Mouse (Mus musculus): ENCODE data around the gene H2al1j.
A peak's percentile ranks its signal among the peaks of the same experiment; 100 is the strongest.
"Not testable (repeated sequence)": the region's sequence is repeated elsewhere in the genome, so short reads cannot be mapped to it uniquely, and the experiment has no call there.

Gene H2al1j

GRCm38 (mm10) chrX:11327522-11327921 is at the start of gene H2al1j:
Gene H2al1j (plus strand): TSS chrX:11327822.
- DNase-seq (ENCODE audit: low spot score in 2 of 2), result not testable (repeated sequence)

GRCm38 (mm10) chrX:11280741-11281140 is 46.9 kb upstream of the H2al1j start:
- DNase-seq (ENCODE audit: low spot score in 2 of 2), result no peak

- no peak for DNase-seq (ENCODE audit: low spot score in 2 of 2)
These were observed 39.2 kb upstream of the H2al1j start for GRCm38 (mm10) chrX:11288306-11288882.

GRCm38 (mm10) chrX:11289244-11289643 is 38.4 kb upstream of the H2al1j start:
- DNase-seq (ENCODE audit: low spot score in 2 of 2), result no peak

GRCm38 (mm10) chrX:11298957-11299356 is 28.7 kb upstream of the H2al1j start, which contains the start of gene H2al1a:
Gene H2al1a (plus strand): TSS chrX:11299257.
- DNase-seq (ENCODE audit: low spot score in 2 of 2), result not testable (repeated sequence)

DNA sequence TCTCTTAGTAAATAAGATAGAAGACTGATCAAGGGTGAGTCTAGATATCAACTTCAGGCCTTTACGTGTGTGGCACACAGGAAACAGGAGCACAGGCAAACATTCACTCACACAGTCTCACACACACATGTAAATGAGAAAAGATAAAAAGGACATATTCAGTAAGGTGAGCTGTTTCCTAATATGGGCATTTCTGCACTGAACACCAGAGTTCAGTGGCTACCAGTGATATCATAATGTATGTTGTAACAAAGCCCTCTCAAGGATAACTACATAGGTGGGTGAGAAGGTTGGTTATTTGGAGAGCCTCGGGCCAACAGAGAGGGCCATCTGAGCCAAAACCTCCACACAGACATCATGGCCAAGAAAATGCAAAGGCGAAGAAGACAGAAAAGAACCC is 25.5 kb upstream of the H2al1j start, which contains the start of gene H2al1b:
H2al1b (plus strand) TSS at position 301 of the 400 bp plus-strand sequence.
- DNase-seq (ENCODE audit: low spot score in 2 of 2), result not testable (repeated sequence)

GRCm38 (mm10) chrX:11305355-11305754 is 22.3 kb upstream of the H2al1j start, which contains the start of gene H2al1c:
Gene H2al1c (plus strand): TSS chrX:11305655.
- not testable (repeated sequence) for DNase-seq (ENCODE audit: low spot score in 2 of 2)

DNA sequence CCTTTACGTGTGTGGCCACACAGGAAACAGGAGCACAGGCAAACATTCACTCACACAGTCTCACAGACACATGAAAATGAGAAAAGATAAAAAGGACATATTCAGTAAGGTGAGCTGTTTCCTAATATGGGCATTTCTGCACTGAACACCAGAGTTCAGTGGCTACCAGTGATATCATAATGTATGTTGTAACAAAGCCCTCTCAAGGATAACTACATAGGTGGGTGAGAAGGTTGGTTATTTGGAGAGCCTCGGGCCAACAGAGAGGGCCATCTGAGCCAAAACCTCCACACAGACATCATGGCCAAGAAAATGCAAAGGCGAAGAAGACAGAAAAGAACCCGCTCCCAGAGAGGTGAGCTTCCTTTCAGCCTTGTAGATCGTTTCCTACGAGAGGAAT is 19.1 kb upstream of the H2al1j start, which contains the start of gene H2al1d:
H2al1d (plus strand) TSS at position 301 of the 400 bp plus-strand sequence.
- not testable (repeated sequence) for DNase-seq (ENCODE audit: low spot score in 2 of 2)

- not testable (repeated sequence) for DNase-seq (ENCODE audit: low spot score in 2 of 2)
These were observed 16.0 kb upstream of the H2al1j start, which contains the start of gene H2al1e for GRCm38 (mm10) chrX:11311634-11312033. Gene H2al1e (plus strand): TSS chrX:11311934.

GRCm38 (mm10) chrX:11314858-11315257 is 12.8 kb upstream of the H2al1j start, which contains the start of gene H2al1f:
Gene H2al1f (plus strand): TSS chrX:11315158.
- DNase-seq (ENCODE audit: low spot score in 2 of 2), result not testable (repeated sequence)

DNA sequence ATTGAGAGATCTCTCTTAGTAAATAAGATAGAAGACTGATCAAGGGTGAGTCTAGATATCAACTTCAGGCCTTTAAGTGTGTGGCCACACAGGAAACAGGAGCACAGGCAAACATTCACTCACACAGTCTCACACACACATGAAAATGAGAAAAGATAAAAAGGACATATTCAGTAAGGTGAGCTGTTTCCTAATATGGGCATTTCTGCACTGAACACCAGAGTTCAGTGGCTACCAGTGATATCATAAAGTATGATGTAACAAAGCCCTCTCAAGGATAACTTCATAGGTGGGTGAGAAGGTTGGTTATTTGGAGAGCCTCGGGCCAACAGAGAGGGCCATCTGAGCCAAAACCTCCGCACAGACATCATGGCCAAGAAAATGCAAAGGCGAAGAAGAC is 9.7 kb upstream of the H2al1j start, which contains the start of gene H2al1g:
H2al1g (plus strand) TSS at position 301 of the 400 bp plus-strand sequence.
- not testable (repeated sequence) for DNase-seq (ENCODE audit: low spot score in 2 of 2)

GRCm38 (mm10) chrX:11321192-11321591 is 6.4 kb upstream of the H2al1j start, which contains the start of gene H2al1h:
Gene H2al1h (plus strand): TSS chrX:11321492.
- DNase-seq (ENCODE audit: low spot score in 2 of 2), result not testable (repeated sequence)

DNA sequence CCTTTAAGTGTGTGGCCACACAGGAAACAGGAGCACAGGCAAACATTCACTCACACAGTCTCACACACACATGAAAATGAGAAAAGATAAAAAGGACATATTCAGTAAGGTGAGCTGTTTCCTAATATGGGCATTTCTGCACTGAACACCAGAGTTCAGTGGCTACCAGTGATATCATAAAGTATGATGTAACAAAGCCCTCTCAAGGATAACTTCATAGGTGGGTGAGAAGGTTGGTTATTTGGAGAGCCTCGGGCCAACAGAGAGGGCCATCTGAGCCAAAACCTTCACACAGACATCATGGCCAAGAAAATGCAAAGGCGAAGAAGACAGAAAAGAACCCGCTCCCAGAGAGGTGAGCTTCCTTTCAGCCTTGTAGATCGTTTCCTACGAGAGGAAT is 3.3 kb upstream of the H2al1j start, which contains the start of gene H2al1i:
H2al1i (plus strand) TSS at position 301 of the 400 bp plus-strand sequence.
- not testable (repeated sequence) for DNase-seq (ENCODE audit: low spot score in 2 of 2)

DNA sequence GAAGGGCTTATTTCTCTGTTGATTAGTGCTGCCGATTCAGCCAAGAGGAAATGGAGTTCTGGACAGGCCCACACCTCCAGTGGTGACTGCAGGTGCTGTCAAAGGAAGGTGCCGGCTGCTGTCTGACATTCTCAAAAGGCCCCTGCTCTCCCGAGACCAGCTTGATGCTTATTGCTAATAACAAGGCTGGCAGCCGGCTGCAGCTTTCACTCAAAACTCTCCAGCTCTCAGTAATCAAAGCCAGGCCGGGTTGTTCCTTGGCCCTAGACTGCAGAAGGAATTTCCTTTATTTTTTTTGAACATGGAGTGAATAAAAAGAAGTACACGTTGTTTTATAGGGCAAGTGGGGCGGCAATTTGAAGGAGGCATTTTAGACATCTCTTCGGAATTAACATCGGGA is 18.1 kb downstream of the H2al1j start:
- DNase-seq (ENCODE audit: low spot score in 2 of 2), result peak in 1 of 2 experiments; percentile 3

- DNase-seq (ENCODE audit: low spot score in 2 of 2), result no peak
These were observed 19.1 kb downstream of the H2al1j start for GRCm38 (mm10) chrX:11346756-11347155.

DNA sequence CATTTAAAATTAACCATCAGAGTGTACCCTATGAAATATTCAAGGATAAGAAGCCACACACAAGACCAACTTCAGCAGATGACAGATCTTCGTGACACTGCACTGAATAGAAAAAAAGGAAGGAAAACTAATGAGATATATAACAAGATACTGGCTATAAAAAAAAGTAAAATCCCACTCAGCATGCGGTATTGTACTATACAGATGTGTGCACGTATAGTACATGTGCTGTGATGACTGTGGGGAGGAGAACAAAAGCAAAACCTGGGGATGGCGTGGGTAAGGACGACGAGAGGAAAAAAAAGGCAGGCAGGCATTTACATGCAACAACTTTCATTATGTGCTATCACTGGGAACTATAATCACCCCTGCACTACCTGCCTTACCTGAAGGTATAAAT is 33.2 kb downstream of the H2al1j start:
- no peak for DNase-seq (ENCODE audit: low spot score in 2 of 2)

- no peak for DNase-seq (ENCODE audit: low spot score in 2 of 2)
These were observed 33.6 kb downstream of the H2al1j start for GRCm38 (mm10) chrX:11361261-11361660.

GRCm38 (mm10) chrX:11363890-11364289 is 36.3 kb downstream of the H2al1j start:
- no peak for DNase-seq (ENCODE audit: low spot score in 2 of 2)

DNA sequence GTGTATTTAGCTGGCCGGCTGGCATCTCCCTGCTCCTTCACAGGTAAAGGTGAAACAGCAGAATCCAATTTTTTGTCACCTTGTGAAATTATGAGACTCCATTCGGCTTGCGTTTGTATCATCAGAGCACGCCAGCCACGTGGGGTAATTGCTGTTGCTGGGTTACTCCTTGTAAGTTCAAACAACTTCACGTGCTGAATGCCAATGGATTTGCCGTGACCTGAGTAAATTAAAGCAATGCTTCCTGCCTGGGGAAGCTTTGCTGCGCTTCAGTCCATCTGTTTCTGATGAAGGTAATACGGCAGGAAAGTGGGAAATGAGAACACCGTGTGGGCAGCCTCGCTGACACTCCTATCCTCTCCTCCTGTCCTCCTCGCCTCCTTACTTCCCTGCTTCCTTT is 37.5 kb downstream of the H2al1j start:
- no peak for DNase-seq (ENCODE audit: low spot score in 2 of 2)

Data from right cerebral cortex, postnatal 36 days (tissue).